Mouse (Mus musculus): ENCODE results near the gene Oaz1. TPM values are rescaled to one million over a fixed set of nuclear protein-coding genes. Genes with fewer than 3 reads are reported as not detected.
A peak's percentile ranks its signal among the peaks of the same experiment; 100 is the strongest.
"Not testable (repeated sequence)": the region's sequence is repeated elsewhere in the genome, so short reads cannot be mapped to it uniquely, and the experiment has no call there.

The Oaz1 gene
- polyA plus RNA-seq, 1 experiment: 779 TPM

DNA sequence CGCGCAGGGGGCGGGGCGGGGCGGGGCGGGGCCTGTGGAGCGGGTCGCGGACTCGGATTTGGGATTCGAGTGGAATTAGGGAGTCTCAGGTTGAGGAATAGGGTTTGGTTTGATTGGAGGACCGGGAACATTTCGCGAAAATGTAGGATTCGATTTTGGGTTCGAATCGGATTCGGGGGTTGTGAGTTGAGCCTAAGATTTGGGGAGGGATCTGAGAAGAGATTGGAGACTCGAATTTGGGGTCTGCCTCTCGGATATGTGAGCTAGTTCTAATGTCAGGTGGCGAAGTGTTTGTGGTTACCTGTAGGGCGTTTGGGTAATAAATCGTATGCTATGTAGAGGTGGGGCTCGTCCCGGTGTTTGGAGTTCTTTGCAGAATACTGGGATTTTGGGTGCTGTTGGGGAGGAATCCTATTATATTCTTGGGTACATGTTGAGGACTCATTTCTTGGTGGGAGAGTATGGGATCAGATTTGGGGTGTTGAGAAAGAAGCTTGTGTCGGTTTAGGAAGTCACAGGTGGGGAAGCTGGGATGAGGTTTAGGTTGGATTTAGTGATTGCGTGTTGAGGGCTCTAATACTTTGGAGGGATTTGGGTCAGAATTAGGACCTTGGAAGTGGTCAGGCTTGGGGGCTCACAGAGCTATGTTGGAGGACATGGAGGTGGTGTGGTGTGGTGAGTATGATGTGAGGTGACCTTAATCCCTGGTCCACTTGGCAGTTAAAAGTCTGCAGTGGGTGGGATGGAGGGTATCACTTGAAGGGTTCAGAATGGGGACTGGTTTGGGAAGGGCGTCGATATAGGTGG lies 810 bp downstream of the Oaz1 start:
- DNase-seq: no peak
- peak overlapping the region; percentile 15; the same call in 1 of the 2 replicates for H3K27ac ChIP-seq (ENCODE audit: insufficient read depth, low read length)
- no peaks in the 10 kb centered on the region for H3K27me3 ChIP-seq (ENCODE audit: control insufficient read depth, insufficient read depth, low read length)
- TF ChIP-seq CTCF (IDR thresholded peaks at IDR 0.05; ENCODE audit: borderline replicate concordance, insufficient read depth, low read depth, low read length): no peak
- no peak for TF ChIP-seq POLR2A (IDR thresholded peaks at IDR 0.05; ENCODE audit: borderline replicate concordance, insufficient read depth, low read length)
- peaks cover 21% of the 10 kb centered on the region for H3K4me1 ChIP-seq (ENCODE audit: control insufficient read depth, insufficient read depth, low read length)
- peak overlapping the region; percentile 65 for H3K4me3 ChIP-seq (replicated peaks; ENCODE audit: insufficient read depth, low read depth, low read length)
- WGBS: 2% methylated on average over 29 of the region's 29 CpGs

DNA sequence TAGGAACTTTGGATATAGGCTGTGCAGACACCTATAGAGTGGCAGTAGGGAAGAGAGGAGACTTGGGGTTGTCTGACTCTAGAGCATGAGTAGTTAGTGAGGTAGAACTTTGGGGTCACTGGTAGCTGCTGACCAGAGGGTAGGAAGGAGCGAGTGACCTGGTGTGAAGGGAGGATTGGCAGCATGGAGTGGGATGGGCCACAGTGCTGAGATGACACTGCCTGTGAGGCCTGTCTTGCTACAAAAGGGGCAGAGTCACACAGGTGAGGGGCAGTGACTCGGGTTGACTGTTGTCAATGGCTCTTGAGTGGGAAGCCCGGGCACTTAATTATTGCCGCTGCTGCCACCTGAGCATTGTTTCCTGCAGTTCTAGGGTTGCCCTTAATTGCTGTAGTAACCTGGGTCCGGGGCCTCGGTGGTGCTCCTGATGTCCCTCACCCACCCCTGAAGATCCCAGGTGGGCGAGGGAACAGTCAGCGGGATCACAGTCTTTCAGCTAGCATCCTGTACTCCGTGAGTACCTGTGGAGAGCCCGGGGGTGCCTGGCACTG lies 1.5 kb downstream of the Oaz1 start:
- Histone ChIP-seq H3K27ac (ENCODE audit: insufficient read depth, low read length) (peak overlapping the region; percentile 15; the same call in 1 of the 2 replicates), H3K4me1 (ENCODE audit: control insufficient read depth, insufficient read depth, low read length) (peaks cover 21% of the 10 kb centered on the region), H3K27me3 (ENCODE audit: control insufficient read depth, insufficient read depth, low read length) (no peaks in the 10 kb centered on the region), H3K4me3 (replicated peaks; ENCODE audit: insufficient read depth, low read depth, low read length) (peak overlapping the region; percentile 65)
- TF ChIP-seq CTCF (IDR thresholded peaks at IDR 0.05; ENCODE audit: borderline replicate concordance, insufficient read depth, low read depth, low read length): no peak
- TF ChIP-seq POLR2A (IDR thresholded peaks at IDR 0.05; ENCODE audit: borderline replicate concordance, insufficient read depth, low read length): no peak
- no peak for DNase-seq
- 8% methylated on average over 10 of the region's 10 CpGs for WGBS

GRCm38 (mm10) chr10:80828587-80828986 lies 2.1 kb downstream of the Oaz1 start:
- Histone ChIP-seq H3K4me1 (ENCODE audit: control insufficient read depth, insufficient read depth, low read length) (peaks cover 27% of the 10 kb centered on the region), H3K4me3 (replicated peaks; ENCODE audit: insufficient read depth, low read depth, low read length) (peak overlapping the region; percentile 65)
- 33% methylated on average over 9 of the region's 9 CpGs for WGBS
- not testable (repeated sequence) for H3K27me3 ChIP-seq (ENCODE audit: control insufficient read depth, insufficient read depth, low read length); H3K27ac ChIP-seq (ENCODE audit: insufficient read depth, low read length); DNase-seq

GRCm38 (mm10) chr10:80829359-80830278 lies 3.2 kb downstream of the Oaz1 start:
- no peak for DNase-seq
- H3K27ac ChIP-seq (ENCODE audit: insufficient read depth, low read length): no peak overlapping the region
- H3K4me3 ChIP-seq (replicated peaks; ENCODE audit: insufficient read depth, low read depth, low read length): no peak overlapping the region
- 7% methylated on average over 1 of the region's 1 CpGs for WGBS
- peaks cover 27% of the 10 kb centered on the region for H3K4me1 ChIP-seq (ENCODE audit: control insufficient read depth, insufficient read depth, low read length)
- TF ChIP-seq POLR2A (IDR thresholded peaks at IDR 0.05; ENCODE audit: borderline replicate concordance, insufficient read depth, low read length): no peak
- no peak for TF ChIP-seq CTCF (IDR thresholded peaks at IDR 0.05; ENCODE audit: borderline replicate concordance, insufficient read depth, low read depth, low read length)
- no peaks in the 10 kb centered on the region for H3K27me3 ChIP-seq (ENCODE audit: control insufficient read depth, insufficient read depth, low read length)

GRCm38 (mm10) chr10:80831136-80831535 lies 4.7 kb downstream of the Oaz1 start:
- Histone ChIP-seq H3K27me3 (ENCODE audit: control insufficient read depth, insufficient read depth, low read length) (no peaks in the 10 kb centered on the region), H3K4me3 (replicated peaks; ENCODE audit: insufficient read depth, low read depth, low read length) (no peak overlapping the region), H3K27ac (ENCODE audit: insufficient read depth, low read length) (no peak overlapping the region), H3K4me1 (ENCODE audit: control insufficient read depth, insufficient read depth, low read length) (peaks cover 40% of the 10 kb centered on the region)
- DNase-seq: no peak
- no peak for TF ChIP-seq POLR2A (IDR thresholded peaks at IDR 0.05; ENCODE audit: borderline replicate concordance, insufficient read depth, low read length)
- TF ChIP-seq CTCF (IDR thresholded peaks at IDR 0.05; ENCODE audit: borderline replicate concordance, insufficient read depth, low read depth, low read length): no peak
- 16% methylated on average over 9 of the region's 9 CpGs for WGBS

- Histone ChIP-seq H3K4me3 (replicated peaks; ENCODE audit: insufficient read depth, low read depth, low read length) (no peak overlapping the region), H3K27ac (ENCODE audit: insufficient read depth, low read length) (no peak overlapping the region), H3K27me3 (ENCODE audit: control insufficient read depth, insufficient read depth, low read length) (no peaks in the 10 kb centered on the region), H3K4me1 (ENCODE audit: control insufficient read depth, insufficient read depth, low read length) (peaks cover 54% of the 10 kb centered on the region)
- 36% methylated on average over 7 of the region's 7 CpGs for WGBS
- DNase-seq: no peak
- TF ChIP-seq POLR2A (IDR thresholded peaks at IDR 0.05; ENCODE audit: borderline replicate concordance, insufficient read depth, low read length): no peak
- TF ChIP-seq CTCF (IDR thresholded peaks at IDR 0.05; ENCODE audit: borderline replicate concordance, insufficient read depth, low read depth, low read length): no peak
Measured at GRCm38 (mm10) chr10:80832818-80833217, 6.4 kb downstream of the Oaz1 start.

DNA sequence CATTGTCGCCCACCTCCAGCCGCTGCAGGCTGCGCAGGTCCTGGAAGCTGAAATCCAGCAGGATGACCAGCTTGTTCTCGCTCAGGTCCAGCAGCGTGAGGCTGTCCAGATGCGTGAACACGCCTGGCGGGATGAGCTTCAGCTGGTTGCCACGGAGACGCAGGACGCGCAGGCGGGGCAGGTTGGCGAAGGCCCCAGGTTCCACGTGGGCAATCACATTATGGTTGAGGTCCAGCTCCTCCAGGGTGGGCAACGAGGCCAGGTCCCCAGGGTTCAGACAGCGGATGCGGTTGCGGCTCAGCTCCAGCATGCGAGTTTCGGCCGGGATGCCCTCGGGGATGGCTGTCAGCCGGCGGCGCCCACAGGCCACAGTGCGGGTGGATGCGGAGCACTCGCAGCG lies 9.2 kb downstream of the Oaz1 start:
- TF ChIP-seq CTCF (IDR thresholded peaks at IDR 0.05; ENCODE audit: borderline replicate concordance, insufficient read depth, low read depth, low read length) (no peak), POLR2A (IDR thresholded peaks at IDR 0.05; ENCODE audit: borderline replicate concordance, insufficient read depth, low read length) (no peak)
- H3K27ac ChIP-seq (ENCODE audit: insufficient read depth, low read length): no peak overlapping the region
- no peak overlapping the region for H3K4me3 ChIP-seq (replicated peaks; ENCODE audit: insufficient read depth, low read depth, low read length)
- H3K4me1 ChIP-seq (ENCODE audit: control insufficient read depth, insufficient read depth, low read length): peaks cover 63% of the 10 kb centered on the region
- no peaks in the 10 kb centered on the region for H3K27me3 ChIP-seq (ENCODE audit: control insufficient read depth, insufficient read depth, low read length)
- WGBS: 65% methylated on average over 30 of the region's 30 CpGs
- DNase-seq: peak in 1 of 2 experiments; percentile 50

Data from cerebellum, adult 2 months (tissue).